Mouse (Mus musculus) c-Kit-positive CD71-negative TER-119-negative erythroid progenitor cells, embryonic 14.5 days (primary cell): ENCODE data around the gene Nim1k.
"Not testable (repeated sequence)": the region's sequence is repeated elsewhere in the genome, so short reads cannot be mapped to it uniquely, and the experiment has no call there.

Experiments used
- DNase-seq: peaks from one replicate; pipeline ENCODE4 v3.0.0-alpha.2; 2013; ENCODE audit warnings: low read depth

Nim1k gene

GRCm38 (mm10) chr13:119727608-119728387 lies 27.9 kb downstream of the Nim1k start:
- DNase-seq = no peak

- DNase-seq = no peak
Observed at GRCm38 (mm10) chr13:119724541-119724940, 31.1 kb downstream of the Nim1k start.

GRCm38 (mm10) chr13:119723368-119723767 lies 32.3 kb downstream of the Nim1k start:
- no peak for DNase-seq

GRCm38 (mm10) chr13:119722447-119722846 lies 33.2 kb downstream of the Nim1k start:
- DNase-seq = no peak

DNA sequence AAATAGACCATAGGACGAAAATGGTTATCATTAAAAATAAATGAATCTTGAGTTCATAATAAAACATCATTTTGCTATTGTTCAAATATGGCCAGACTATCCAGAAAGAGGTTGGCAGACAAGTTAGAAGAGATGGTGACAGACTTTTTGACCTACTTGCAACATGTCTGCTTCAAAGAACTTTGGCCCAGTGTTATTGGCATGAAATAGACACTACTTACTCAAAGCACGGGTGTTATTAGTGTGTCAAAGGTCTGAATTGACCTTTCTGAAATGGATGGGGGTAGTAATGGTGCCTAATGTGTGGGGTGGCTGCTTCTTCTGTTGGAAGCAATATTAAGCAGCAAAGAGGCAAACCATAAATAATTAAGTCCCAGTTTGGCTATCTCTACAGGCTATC lies 39.6 kb downstream of the Nim1k start:
- no peak for DNase-seq

DNA sequence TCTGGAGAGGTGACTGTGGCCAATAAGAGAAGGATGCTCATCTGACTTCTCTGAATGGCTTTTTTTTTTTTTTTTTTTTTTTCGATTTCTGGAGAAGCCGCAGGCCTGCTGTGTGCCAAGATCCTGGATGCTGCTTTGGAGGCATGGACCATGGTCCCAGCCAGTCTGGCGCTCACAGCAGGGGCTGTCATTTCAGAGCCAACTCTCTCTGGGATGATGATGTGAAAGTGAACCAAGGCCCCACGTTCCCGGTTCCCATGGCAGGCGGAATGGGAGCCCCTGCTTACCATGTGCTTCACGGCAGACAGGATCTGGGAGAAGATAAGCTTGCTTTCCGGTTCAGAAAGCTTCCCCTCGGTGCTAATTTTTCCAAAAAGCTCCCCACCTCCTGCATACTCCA lies 41.9 kb downstream of the Nim1k start:
- no peak for DNase-seq

GRCm38 (mm10) chr13:119713107-119713787 lies 42.4 kb downstream of the Nim1k start:
- no peak for DNase-seq

- DNase-seq = no peak
Observed at GRCm38 (mm10) chr13:119712463-119712862, 43.2 kb downstream of the Nim1k start.

- no peak for DNase-seq
Observed at GRCm38 (mm10) chr13:119710268-119710610, 45.4 kb downstream of the Nim1k start.

- DNase-seq = no peak
Observed at GRCm38 (mm10) chr13:119709388-119710267, 46.1 kb downstream of the Nim1k start.

GRCm38 (mm10) chr13:119708941-119709340 lies 46.7 kb downstream of the Nim1k start:
- DNase-seq = no peak

- no peak for DNase-seq
Observed at GRCm38 (mm10) chr13:119707906-119708305, 47.8 kb downstream of the Nim1k start.

- DNase-seq = no peak
Observed at GRCm38 (mm10) chr13:119706953-119707352, 48.7 kb downstream of the Nim1k start.

GRCm38 (mm10) chr13:119706278-119706880 lies 49.3 kb downstream of the Nim1k start:
- not testable (repeated sequence) for DNase-seq

GRCm38 (mm10) chr13:119704280-119704679 lies 51.4 kb downstream of the Nim1k start:
- DNase-seq = no peak

DNA sequence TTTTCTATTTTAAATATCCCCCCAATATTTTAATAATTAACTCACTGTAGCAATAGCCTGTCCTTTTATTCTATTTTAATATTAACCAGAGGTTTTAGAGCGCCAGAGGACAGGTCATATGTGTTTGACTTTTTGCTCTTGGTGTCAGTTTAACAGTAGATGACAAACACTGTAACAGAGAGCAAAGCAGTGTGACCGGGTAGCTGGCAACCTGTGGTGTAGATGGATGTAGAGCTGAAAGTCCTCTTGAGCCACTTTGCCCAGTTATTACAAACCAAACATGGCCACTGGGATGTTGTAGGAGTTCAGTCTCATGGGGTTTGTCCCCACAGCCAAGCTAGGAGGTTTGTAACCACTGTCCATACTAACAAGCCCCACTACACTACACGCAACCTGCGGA lies 57.2 kb downstream of the Nim1k start:
- no peak for DNase-seq

- DNase-seq = no peak
Observed at GRCm38 (mm10) chr13:119696496-119696895, 59.2 kb downstream of the Nim1k start.

- no peak for DNase-seq
Observed at GRCm38 (mm10) chr13:119695676-119696075, 60.0 kb downstream of the Nim1k start.

- DNase-seq = not testable (repeated sequence)
Observed at GRCm38 (mm10) chr13:119691958-119692357, 63.7 kb downstream of the Nim1k start.

DNA sequence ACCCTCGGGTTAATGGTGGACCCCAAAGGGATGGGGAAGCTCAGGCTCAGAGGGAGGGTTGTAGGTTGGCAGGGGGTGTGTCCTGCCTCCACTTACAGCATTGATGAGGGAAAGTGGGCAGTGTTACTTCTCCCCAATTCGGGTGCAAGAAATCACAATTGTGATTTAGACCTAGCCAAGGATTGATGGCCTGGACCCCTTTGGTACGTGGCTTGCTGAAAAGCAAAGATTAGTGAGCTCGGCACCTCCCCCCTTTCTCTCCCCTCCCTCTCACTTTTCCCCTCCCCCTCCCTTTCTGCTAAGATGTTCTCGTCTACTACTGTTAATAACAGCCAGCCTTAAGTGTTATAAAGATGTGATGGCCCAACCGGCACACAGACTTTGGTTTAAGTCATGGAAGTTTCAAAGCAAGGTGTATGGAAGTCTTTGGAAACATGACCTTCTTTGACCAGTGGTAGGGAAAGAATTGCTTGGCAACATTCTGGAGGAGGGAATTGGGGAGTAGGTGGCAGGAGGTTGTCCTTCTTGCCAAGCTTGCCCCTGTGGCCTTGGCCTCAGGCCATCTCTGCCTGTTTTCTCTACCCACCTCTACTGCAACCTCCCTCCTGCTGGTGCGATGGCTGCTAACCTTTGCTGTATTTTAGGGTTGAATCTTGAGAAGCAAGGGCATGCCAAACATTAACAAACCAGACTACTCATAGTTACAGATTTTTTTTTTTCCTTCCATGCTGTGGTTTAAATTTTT lies 64.6 kb downstream of the Nim1k start:
- no peak for DNase-seq

DNA sequence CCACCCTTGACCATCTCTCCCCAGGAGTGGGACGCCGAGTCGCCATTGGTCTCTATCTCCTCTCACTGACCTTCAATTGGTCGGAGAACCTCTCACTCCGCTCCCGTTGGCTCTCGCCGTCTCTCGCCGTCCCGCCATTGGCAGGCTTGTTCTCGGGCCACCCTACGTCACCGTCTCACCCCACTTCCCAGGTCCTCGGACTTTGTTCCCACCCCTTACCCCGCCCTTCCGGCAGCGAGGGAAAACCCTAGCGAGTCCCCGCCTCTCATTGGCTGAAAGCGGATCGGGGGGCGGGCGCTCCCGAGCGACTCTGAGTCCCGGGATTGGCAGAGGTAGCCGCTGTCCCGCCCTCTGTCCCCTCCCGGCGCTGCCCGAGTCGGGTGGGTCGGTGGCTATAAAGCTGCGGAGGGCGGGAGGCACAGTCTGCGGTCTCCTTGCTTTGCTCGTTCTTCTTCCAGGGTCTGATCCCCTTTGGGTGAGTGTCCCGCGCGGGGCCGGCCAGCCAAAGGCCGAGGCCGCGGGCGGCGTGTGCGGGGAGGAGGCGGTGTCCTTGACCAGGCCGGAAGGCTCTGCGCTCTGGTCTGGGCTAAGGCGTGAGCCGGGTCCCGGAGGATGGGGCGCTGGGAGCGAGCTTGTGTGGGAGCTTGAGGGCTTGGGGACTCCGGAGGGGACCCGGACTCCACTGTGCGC lies 65.5 kb downstream of the Nim1k start, which contains the start of gene Hmgcs1:
Gene Hmgcs1 (plus strand): TSS at position 341 of the 690 bp plus-strand sequence.
- peak; percentile 98 for DNase-seq
